Mouse (Mus musculus): ENCODE results near the gene Agap2.

The Agap2 gene

GRCm38 (mm10) chr10:127050119-127050474 is 25.0 kb upstream of the Agap2 start:
- ChIA-PET POLR2A (interaction anchor here (0.5 to 1.8 kb wide), 10 partner anchors 8 to 320 kb away, joined by 3 to 10 read pairs (median 3); partner anchors contain the start of gene Tspan31 (in 1 of the 4)), CTCF (interaction anchor here in 2 of 4 experiments (0.6 to 1.2 kb wide), 3 partner anchors 46 to 115 kb away, joined by 3 to 11 read pairs (median 7); no protein-coding TSS in a partner anchor)

- ChIA-PET POLR2A (interaction anchor here in 1 of 4 experiments (0.8 kb wide), 1 partner anchor 11 kb away, joined by 3 read pairs; no protein-coding TSS in a partner anchor), CTCF (no interaction called here)
These were observed 20.4 kb upstream of the Agap2 start for GRCm38 (mm10) chr10:127054646-127055045.

GRCm38 (mm10) chr10:127055406-127055805 is 19.7 kb upstream of the Agap2 start:
- POLR2A ChIA-PET = interaction anchor here in 2 of 4 experiments (0.6 to 0.8 kb wide), 3 partner anchors 12 to 78 kb away, joined by 3 read pairs; no protein-coding TSS in a partner anchor
- CTCF ChIA-PET = no interaction called here

GRCm38 (mm10) chr10:127056490-127056889 is 18.6 kb upstream of the Agap2 start:
- CTCF ChIA-PET = no interaction called here
- POLR2A ChIA-PET = interaction anchor here in 3 of 4 experiments (0.5 to 1.5 kb wide), 5 partner anchors 39 to 119 kb away, joined by 3 to 5 read pairs (median 3); no protein-coding TSS in a partner anchor

- ChIA-PET CTCF (interaction anchor here (0.5 to 2.4 kb wide), 66 partner anchors 8 to 1611 kb away, joined by 3 to 26 read pairs (median 3); partner anchors contain the start of genes Cyp27b1 (in 4 of the 4), Eef1akmt3 (in 3 of the 4), Mettl1 (in 2 of the 4) and Tsfm (in 2 of the 4)), POLR2A (interaction anchor here (0.5 to 2.1 kb wide), 24 partner anchors 8 to 1650 kb away, joined by 3 to 12 read pairs (median 4); partner anchors contain the start of genes Cyp27b1 (in 3 of the 4), Eef1akmt3 (in 3 of the 4), Mettl1 (in 2 of the 4) and Avil (in 1 of the 4))
These were observed 16.9 kb upstream of the Agap2 start for GRCm38 (mm10) chr10:127058161-127058560.

GRCm38 (mm10) chr10:127058708-127059107 is 16.4 kb upstream of the Agap2 start:
- ChIA-PET CTCF (interaction anchor here (0.6 to 2.4 kb wide), 48 partner anchors 10 to 308 kb away, joined by 3 to 26 read pairs (median 4); partner anchors contain the start of genes Cyp27b1 (in 4 of the 4), Eef1akmt3 (in 3 of the 4), Mettl1 (in 2 of the 4) and Agap2 (in 1 of the 4)), POLR2A (interaction anchor here (0.6 to 2.1 kb wide), 23 partner anchors 8 to 194 kb away, joined by 3 to 12 read pairs (median 3); partner anchors contain the start of genes Eef1akmt3 (in 3 of the 4), Mettl1 (in 2 of the 4), Avil (in 1 of the 4) and Cyp27b1 (in 1 of the 4))

- ChIA-PET CTCF (interaction anchor here (0.6 to 2.4 kb wide), 15 partner anchors 11 to 279 kb away, joined by 3 to 19 read pairs (median 5); partner anchors contain the start of genes Cyp27b1 (in 3 of the 4) and Atp23 (in 1 of the 4)), POLR2A (interaction anchor here in 3 of 4 experiments (0.6 to 2.1 kb wide), 15 partner anchors 10 to 193 kb away, joined by 3 to 12 read pairs (median 4); partner anchors contain the start of genes Eef1akmt3 (in 2 of the 3), Mettl1 (in 2 of the 3) and Cyp27b1 (in 1 of the 3))
These were observed 15.7 kb upstream of the Agap2 start for GRCm38 (mm10) chr10:127059174-127059967.

- ChIA-PET CTCF (interaction anchor here in 2 of 4 experiments (0.6 to 2.4 kb wide), 2 partner anchors 12 to 133 kb away, joined by 8 to 19 read pairs; partner anchors contain the start of gene Cyp27b1 (in 1 of the 2)), POLR2A (interaction anchor here in 3 of 4 experiments (0.6 to 2.1 kb wide), 13 partner anchors 9 to 1273 kb away, joined by 3 to 5 read pairs (median 3); partner anchors contain the start of genes Agap2 (in 1 of the 3), Cyp27b1 (in 1 of the 3), Eef1akmt3 (in 1 of the 3) and Mettl1 (in 1 of the 3))
These were observed 14.8 kb upstream of the Agap2 start, which contains the start of gene March9 for GRCm38 (mm10) chr10:127059968-127060916. Gene March9 (minus strand): TSS chr10:127060184.

GRCm38 (mm10) chr10:127061085-127061484 is 14.0 kb upstream of the Agap2 start:
- ChIA-PET CTCF (no interaction called here), POLR2A (interaction anchor here in 3 of 4 experiments (0.5 to 1.5 kb wide), 10 partner anchors 8 to 231 kb away, joined by 3 read pairs; partner anchors contain the start of gene Agap2 (in 1 of the 3))

- POLR2A ChIA-PET = interaction anchor here in 3 of 4 experiments (0.5 to 3.9 kb wide), 11 partner anchors 11 to 229 kb away, joined by 3 to 25 read pairs (median 3); partner anchors contain the start of genes Eef1akmt3 (in 1 of the 3) and Mettl1 (in 1 of the 3)
- CTCF ChIA-PET = no interaction called here
These were observed 13.6 kb upstream of the Agap2 start for GRCm38 (mm10) chr10:127061513-127061912.

- CTCF ChIA-PET = interaction anchor here in 1 of 4 experiments (0.7 kb wide), 1 partner anchor 154 kb away, joined by 3 read pairs; no protein-coding TSS in a partner anchor
These were observed 13.0 kb upstream of the Agap2 start for GRCm38 (mm10) chr10:127062101-127062500.

GRCm38 (mm10) chr10:127062503-127062902 is 12.6 kb upstream of the Agap2 start:
- CTCF ChIA-PET = interaction anchor here in 2 of 4 experiments (0.7 to 1.3 kb wide), 6 partner anchors 21 to 277 kb away, joined by 3 to 4 read pairs (median 3); partner anchors contain the start of genes Eef1akmt3 (in 1 of the 2) and Mettl1 (in 1 of the 2)
- POLR2A ChIA-PET = interaction anchor here in 3 of 4 experiments (0.7 to 3.9 kb wide), 22 partner anchors 12 to 277 kb away, joined by 3 to 25 read pairs (median 6); partner anchors contain the start of genes Agap2 (in 3 of the 3), Eef1akmt3 (in 3 of the 3), Mettl1 (in 3 of the 3) and Cyp27b1 (in 1 of the 3)

More at GRCm38 (mm10) chr10:127062101-127062500, 13.0 kb upstream of the Agap2 start:
- POLR2A ChIA-PET = interaction anchor here in 3 of 4 experiments (0.6 to 3.9 kb wide), 8 partner anchors 13 to 228 kb away, joined by 3 to 25 read pairs (median 6); partner anchors contain the start of genes Agap2 (in 1 of the 3), Eef1akmt3 (in 1 of the 3) and Mettl1 (in 1 of the 3)

GRCm38 (mm10) chr10:127063239-127063872 is 11.7 kb upstream of the Agap2 start, which contains the start of gene Cdk4:
Gene Cdk4 (plus strand): TSS chr10:127063534.
- POLR2A ChIA-PET = interaction anchor here (0.6 to 3.9 kb wide), 45 partner anchors 9 to 1699 kb away, joined by 3 to 25 read pairs (median 4); partner anchors contain the start of genes Agap2 (in 3 of the 4), Cyp27b1 (in 3 of the 4), Eef1akmt3 (in 3 of the 4) and Mettl1 (in 2 of the 4)
- CTCF ChIA-PET = interaction anchor here in 3 of 4 experiments (0.5 to 1.3 kb wide), 12 partner anchors 12 to 666 kb away, joined by 3 to 9 read pairs (median 4); partner anchors contain the start of genes Agap2 (in 1 of the 3), B4galnt1 (in 1 of the 3), Eef1akmt3 (in 1 of the 3) and Mettl1 (in 1 of the 3)

GRCm38 (mm10) chr10:127063913-127064870 is 10.9 kb upstream of the Agap2 start:
- POLR2A ChIA-PET = interaction anchor here (0.6 to 3.9 kb wide), 50 partner anchors 8 to 1698 kb away, joined by 3 to 25 read pairs (median 4); partner anchors contain the start of genes Agap2 (in 3 of the 4), Eef1akmt3 (in 3 of the 4), Cyp27b1 (in 2 of the 4) and Mettl1 (in 2 of the 4)
- CTCF ChIA-PET = interaction anchor here in 3 of 4 experiments (0.6 to 1.3 kb wide), 10 partner anchors 11 to 667 kb away, joined by 3 to 9 read pairs (median 4); partner anchors contain the start of genes Agap2 (in 1 of the 3) and B4galnt1 (in 1 of the 3)

Data from embryonic stem cell, embryonic (primary cell).